Mouse (Mus musculus): ENCODE results near the gene Nr2c2ap.
A peak's percentile ranks its signal among the peaks of the same experiment; 100 is the strongest.

Gene Nr2c2ap

GRCm38 (mm10) chr8:70118726-70119700 is 12.1 kb upstream of the Nr2c2ap start:
- no peak for DNase-seq (ENCODE audit: low read depth, low spot score)

- DNase-seq (ENCODE audit: low read depth, low spot score), result peak; percentile 71
Measured at GRCm38 (mm10) chr8:70120667-70121066, 10.5 kb upstream of the Nr2c2ap start, which contains the start of gene Ncan. TSS of gene Ncan (minus strand) at chr8:70120873.

GRCm38 (mm10) chr8:70122863-70123262 is 8.3 kb upstream of the Nr2c2ap start:
- no peak for DNase-seq (ENCODE audit: low read depth, low spot score)

GRCm38 (mm10) chr8:70124992-70125391 is 6.1 kb upstream of the Nr2c2ap start:
- DNase-seq (ENCODE audit: low read depth, low spot score), result no peak

- DNase-seq (ENCODE audit: low read depth, low spot score), result no peak
Measured at GRCm38 (mm10) chr8:70128435-70128834, 2.7 kb upstream of the Nr2c2ap start.

GRCm38 (mm10) chr8:70129309-70129952 is 1.7 kb upstream of the Nr2c2ap start:
- DNase-seq (ENCODE audit: low read depth, low spot score), result no peak

GRCm38 (mm10) chr8:70130066-70130465 is 1.1 kb upstream of the Nr2c2ap start:
- no peak for DNase-seq (ENCODE audit: low read depth, low spot score)

DNA sequence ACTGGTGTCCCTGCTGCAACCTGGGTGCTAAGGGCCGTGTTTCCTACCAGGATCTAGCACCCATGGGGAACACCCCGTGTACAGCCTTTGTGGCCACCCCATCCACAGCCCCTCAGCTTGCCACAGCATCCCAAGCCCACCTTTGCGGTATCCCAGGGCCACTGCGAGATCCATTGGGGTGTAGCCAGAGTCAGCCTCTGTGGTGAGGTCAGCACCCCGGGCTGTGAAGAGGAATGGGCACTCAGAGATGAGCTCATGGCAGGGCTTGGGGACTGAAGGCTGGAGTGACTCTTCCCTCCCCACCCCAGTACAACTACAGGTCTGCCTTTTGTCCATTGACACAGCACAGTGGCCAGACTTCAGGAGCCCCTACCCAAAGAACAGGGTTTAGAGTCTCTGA is 3.0 kb downstream of the Nr2c2ap start:
- DNase-seq (ENCODE audit: low read depth, low spot score), result no peak

GRCm38 (mm10) chr8:70134931-70135330 is 3.8 kb downstream of the Nr2c2ap start:
- DNase-seq (ENCODE audit: low read depth, low spot score), result no peak

- DNase-seq (ENCODE audit: low read depth, low spot score), result no peak
Measured at GRCm38 (mm10) chr8:70136591-70136990, 5.5 kb downstream of the Nr2c2ap start.

DNA sequence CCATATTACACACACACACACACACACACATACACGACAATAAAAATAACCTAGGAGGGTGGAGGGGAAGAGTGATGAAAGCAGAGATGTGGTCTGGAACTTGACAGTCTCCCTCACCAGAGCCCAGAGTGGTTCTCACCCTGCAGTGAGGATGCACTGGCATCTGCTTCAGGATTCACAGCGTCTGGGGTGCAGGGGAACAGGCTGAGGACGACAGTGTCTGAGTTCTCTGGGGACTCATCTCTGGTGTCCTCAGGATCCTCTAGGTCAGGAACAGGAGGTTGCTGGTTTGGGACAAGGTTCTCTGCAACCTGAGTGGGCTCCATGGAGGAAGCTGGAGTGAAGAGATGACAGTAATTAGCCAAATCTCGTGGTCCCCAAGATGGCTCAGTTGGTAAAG is 6.8 kb downstream of the Nr2c2ap start:
- no peak for DNase-seq (ENCODE audit: low read depth, low spot score)

DNA sequence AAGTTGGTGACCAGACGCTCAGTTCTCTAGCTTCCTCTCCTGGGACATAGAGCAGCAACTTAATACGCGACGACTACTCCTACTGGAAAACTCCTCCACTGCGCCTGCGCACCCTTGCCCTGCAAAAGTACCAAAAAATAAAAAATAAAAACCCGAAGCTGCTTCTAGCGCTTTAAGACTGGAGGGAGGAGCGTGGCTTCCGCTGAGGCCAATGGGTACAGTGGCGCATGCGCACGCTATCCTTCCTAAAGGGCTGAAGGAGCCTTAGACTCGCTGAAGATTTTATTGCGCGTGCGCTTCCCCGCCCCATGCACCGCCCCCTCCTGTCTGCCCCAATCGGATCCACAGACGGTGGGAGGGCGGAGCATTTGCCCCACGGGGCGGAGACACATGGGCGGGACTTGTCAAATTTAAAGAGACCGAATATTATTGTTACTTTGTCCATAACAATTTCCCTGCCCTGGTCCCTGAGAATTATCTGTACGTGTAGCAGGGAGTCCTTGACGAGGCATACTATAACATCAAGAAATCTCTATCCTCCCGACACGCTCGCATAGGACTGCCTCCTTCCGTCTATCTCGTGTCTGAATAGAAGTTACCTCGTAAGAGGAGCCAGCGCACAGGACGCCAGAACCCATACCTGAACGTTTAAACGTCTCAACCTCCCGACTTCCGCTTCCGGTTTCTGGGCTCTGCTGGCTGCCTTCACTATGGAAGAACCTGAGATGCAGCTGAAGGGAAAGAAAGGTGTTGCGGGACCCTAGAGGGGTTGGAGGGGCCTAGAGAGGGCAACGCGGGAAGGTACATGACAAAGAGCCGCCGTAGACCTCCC is 8.1 kb downstream of the Nr2c2ap start, which contains the start of the genes Rfxank, Borcs8 and Mef2b:
Rfxank (minus strand) TSS at position 129 of the 832 bp plus-strand sequence.
Borcs8 (plus strand) TSS at position 474 of the 832 bp plus-strand sequence.
Mef2b (plus strand) TSS at position 686 of the 832 bp plus-strand sequence.
- DNase-seq (ENCODE audit: low read depth, low spot score), result peak; percentile 99

- DNase-seq (ENCODE audit: low read depth, low spot score), result no peak
Measured at GRCm38 (mm10) chr8:70139981-70140380, 8.8 kb downstream of the Nr2c2ap start.

DNA sequence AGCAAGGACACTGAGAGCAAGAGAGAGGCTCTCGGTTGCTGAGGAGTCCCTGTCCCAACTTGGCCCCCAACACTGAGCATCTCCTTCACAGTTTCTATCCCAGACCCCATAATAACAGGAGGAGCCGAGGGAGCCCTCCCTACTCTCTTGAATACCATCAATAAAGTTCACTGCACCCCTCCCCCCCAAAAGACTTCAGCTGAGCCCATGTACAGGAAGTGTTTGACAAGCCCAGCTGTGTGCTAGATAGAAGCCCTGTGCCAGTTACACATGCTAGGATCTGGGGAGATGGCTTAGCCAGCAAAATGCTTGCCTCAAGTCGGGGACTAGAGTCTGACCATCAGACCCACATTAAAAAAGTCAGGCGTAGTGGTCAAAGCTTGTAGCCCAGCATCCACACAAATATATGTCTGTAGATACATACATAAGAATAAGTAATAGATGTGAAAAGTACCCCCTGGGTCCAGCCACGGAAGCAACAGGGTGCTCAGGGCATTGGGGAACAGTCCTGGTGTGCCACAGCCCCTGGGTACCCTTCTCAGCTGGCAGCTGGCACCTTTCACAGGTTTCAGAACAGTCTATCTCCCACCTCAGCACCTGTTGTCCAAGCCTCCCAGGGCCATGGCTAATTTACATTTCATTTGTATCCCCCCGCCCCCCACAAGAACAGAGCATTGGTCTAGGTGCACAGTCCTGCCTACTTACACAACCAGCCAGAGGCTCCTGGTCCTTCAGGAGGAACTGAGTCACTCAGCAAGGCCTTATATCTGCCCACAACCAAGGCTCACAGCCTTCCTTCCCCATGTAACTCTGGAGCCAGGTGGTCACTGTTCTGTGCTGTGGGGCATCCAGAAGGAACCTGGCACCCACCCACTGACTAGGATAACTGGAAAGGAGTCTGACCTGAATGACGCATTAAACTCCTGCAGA is 16.8 kb downstream of the Nr2c2ap start:
- no peak for DNase-seq (ENCODE audit: low read depth, low spot score)

GRCm38 (mm10) chr8:70150158-70150557 is 19.0 kb downstream of the Nr2c2ap start:
- DNase-seq (ENCODE audit: low read depth, low spot score), result no peak

- peak; percentile 65 for DNase-seq (ENCODE audit: low read depth, low spot score)
Measured at GRCm38 (mm10) chr8:70152537-70153257, 21.6 kb downstream of the Nr2c2ap start.

DNA sequence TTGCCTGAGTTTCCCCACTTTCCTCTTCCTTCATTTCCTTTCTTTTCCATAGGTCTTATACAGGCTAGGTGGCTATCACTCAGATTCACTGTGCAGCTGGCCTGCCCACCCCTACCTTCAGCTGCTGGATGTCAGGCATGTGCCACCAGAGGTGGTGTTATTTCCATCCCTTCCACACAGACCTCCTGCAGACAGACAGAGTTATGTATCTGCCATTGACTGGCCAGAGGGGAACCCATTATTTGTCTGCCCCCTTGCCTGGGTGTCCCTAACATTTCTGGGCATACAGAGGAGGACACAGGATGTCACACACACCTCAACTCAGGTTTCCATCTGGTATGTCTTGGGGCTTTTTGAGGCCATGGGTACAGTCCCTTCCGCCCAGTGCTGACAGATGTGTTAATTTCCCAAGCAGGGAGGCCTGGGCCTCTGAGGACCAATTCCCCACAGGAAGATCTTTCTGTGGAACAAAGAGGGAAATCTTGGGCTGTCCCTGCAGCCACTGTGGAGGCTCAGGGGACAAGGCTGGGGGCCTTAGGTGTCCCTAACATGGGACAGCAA is 26.2 kb downstream of the Nr2c2ap start:
- no peak for DNase-seq (ENCODE audit: low read depth, low spot score)

GRCm38 (mm10) chr8:70158069-70158853 is 27.1 kb downstream of the Nr2c2ap start:
- DNase-seq (ENCODE audit: low read depth, low spot score), result peak; percentile 73

DNA sequence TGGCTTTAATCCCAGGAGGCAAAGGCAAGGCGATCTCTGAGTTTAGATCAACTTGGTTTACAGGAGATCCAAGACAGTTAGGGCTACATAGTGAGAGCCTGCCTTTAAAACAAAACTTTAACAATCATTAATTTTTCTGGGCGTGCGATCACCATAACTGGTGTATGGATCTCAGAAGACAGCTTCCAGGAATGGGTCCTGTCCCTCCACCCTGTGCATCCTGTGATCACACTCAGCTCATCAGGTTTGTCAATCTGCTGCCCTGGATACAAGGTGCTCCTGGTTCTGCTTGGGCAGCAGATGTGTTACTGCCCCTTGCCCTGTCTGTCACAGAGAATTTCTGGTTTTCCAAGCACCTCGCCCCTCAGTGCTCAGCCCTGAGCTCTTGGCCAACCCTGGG is 28.1 kb downstream of the Nr2c2ap start:
- DNase-seq (ENCODE audit: low read depth, low spot score), result no peak

All from retina, postnatal 7 days (tissue).